In the genomic region with DNA sequence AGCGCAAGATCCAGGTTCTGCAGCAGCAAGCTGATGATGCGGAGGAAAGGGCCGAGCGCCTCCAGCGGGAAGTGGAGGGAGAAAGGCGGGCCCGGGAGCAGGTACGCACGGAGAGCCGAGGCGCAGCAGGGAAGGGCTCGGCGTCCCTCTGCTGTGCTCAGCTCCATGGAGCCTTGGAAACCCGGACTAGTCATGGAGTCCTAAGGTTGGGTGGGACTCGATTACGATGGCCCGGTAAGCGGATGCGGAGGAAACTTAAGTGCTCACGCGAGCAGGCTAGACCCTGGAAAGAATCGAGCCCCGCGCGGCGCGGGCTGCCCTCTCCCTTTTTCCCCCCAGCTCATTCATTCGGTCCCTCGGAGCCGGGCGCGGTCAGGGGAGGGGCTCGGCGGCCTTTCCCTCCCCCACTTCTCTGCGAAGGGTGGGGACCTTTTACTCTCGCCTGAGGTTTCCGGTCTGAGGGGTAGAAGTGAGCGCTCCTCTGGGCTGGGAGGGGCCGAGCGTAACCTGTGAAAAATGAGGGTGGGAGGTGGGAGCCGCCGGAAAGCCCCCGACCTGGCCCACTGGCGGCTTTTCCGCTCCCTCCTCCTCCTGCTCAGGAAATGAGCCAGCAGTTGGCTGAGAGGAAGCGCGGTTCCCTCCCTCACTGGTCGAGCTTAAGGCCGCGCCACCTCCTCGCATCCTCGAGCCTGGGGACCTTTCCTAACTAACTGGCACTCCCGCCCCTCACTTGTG, we compare ENCODE assay signal across 8 mouse cellular contexts. TPM values are rescaled to one million over a fixed set of nuclear protein-coding genes. Genes with fewer than 3 reads are reported as not detected.
DNase-seq lines count a peak whose midpoint lies in the region; ATAC-seq and TF ChIP-seq lines count a peak whose summit lies in the region.

No protein-coding gene starts in this region.

- peak overlapping the region; percentile 63 for H3K4me3 ChIP-seq in heart, embryonic 11.5 days (ENCODE audit: low read depth, low read length)
- peak overlapping the region; percentile 83 for H3K4me3 ChIP-seq in kidney, embryonic 14.5 days (ENCODE audit: low read length)
- H3K4me3 ChIP-seq in liver, embryonic 14.5 days (ENCODE audit: insufficient read depth in 1 of 2, low read depth in 2 of 2, low read length in 2 of 2): peak overlapping the region; percentile 75 to 88
- H3K4me3 ChIP-seq in stomach, embryonic 15.5 days (replicated peaks): peak overlapping the region; percentile 83

- no peaks in the 10 kb centered on the region for H3K27me3 ChIP-seq in heart, embryonic 11.5 days (ENCODE audit: control insufficient read depth, insufficient read depth, low read length)
- H3K27me3 ChIP-seq in kidney, embryonic 14.5 days (ENCODE audit: control insufficient read depth, insufficient read depth, low read length): no peaks in the 10 kb centered on the region
- H3K27me3 ChIP-seq in liver, embryonic 14.5 days (ENCODE audit: control insufficient read depth, insufficient read depth, low read length): no peaks in the 10 kb centered on the region
- H3K27me3 ChIP-seq in stomach, embryonic 15.5 days (replicated peaks): no peaks in the 10 kb centered on the region

- peak overlapping the region; percentile 83 for H3K9ac ChIP-seq in heart, embryonic 11.5 days (ENCODE audit: low read depth, low read length)
- H3K9ac ChIP-seq in kidney, embryonic 14.5 days (ENCODE audit: low read depth, low read length): peak overlapping the region; percentile 83
- H3K9ac ChIP-seq in liver, embryonic 14.5 days (replicated peaks): peak overlapping the region; percentile 94
- H3K9ac ChIP-seq in stomach, embryonic 15.5 days: peak overlapping the region; percentile 65

- TF ChIP-seq EP300 in liver, embryonic 14.5 days (IDR thresholded peaks at IDR 0.05; ENCODE audit: low read depth): no peak

- H3K9me3 ChIP-seq in heart, embryonic 11.5 days (replicated peaks; ENCODE audit: control insufficient read depth, low read length): no peaks in the 10 kb centered on the region
- no peaks in the 10 kb centered on the region for H3K9me3 ChIP-seq in kidney, embryonic 14.5 days (ENCODE audit: control insufficient read depth, low read length)
- H3K9me3 ChIP-seq in liver, embryonic 14.5 days (ENCODE audit: control insufficient read depth, low read length): no peaks in the 10 kb centered on the region
- no peaks in the 10 kb centered on the region for H3K9me3 ChIP-seq in stomach, embryonic 15.5 days

- WGBS in heart, embryonic 11.5 days (ENCODE audit: insufficient replicate concordance): under 1% methylated on average over 53 of the region's 53 CpGs
- under 1% methylated on average over 51 of the region's 53 CpGs for WGBS in kidney, embryonic 14.5 days
- WGBS in liver, embryonic 14.5 days (ENCODE audit: insufficient replicate concordance): under 1% methylated on average over 53 of the region's 53 CpGs
- under 1% methylated on average over 53 of the region's 53 CpGs for WGBS in stomach, embryonic 15.5 days

- peak; percentile 76 for DNase-seq in brain, adult 2 months (ENCODE audit: low read depth, low spot score)
- DNase-seq in liver, embryonic 14.5 days (ENCODE audit: low read depth in 3 of 3, low spot score in 3 of 3): peak; percentile 52 to 63 (median 57)
- DNase-seq in natural killer cell, adult 2 months (ENCODE audit: low spot score in 2 of 2): peak; percentile 90 to 95

- TF ChIP-seq CTCF in liver, embryonic 14.5 days (IDR thresholded peaks at IDR 0.05; ENCODE audit: low read depth): no peak

- peaks cover 48% of the 10 kb centered on the region for H3K4me1 ChIP-seq in heart, embryonic 11.5 days (ENCODE audit: control insufficient read depth, insufficient read depth, low read length)
- peaks cover 46% of the 10 kb centered on the region for H3K4me1 ChIP-seq in kidney, embryonic 14.5 days (ENCODE audit: control insufficient read depth, insufficient read depth, low read length)
- H3K4me1 ChIP-seq in liver, embryonic 14.5 days (replicated peaks; ENCODE audit: control insufficient read depth in 2 of 2, insufficient read depth in 2 of 2, low read length in 1 of 2): peaks cover 29 to 45% of the 10 kb centered on the region in 2 experiments
- H3K4me1 ChIP-seq in stomach, embryonic 15.5 days: peaks cover 52% of the 10 kb centered on the region

- H3K27ac ChIP-seq in heart, embryonic 11.5 days (ENCODE audit: low read depth, low read length): peak overlapping the region; percentile 94
- peak overlapping the region; percentile 96 for H3K27ac ChIP-seq in kidney, embryonic 14.5 days (ENCODE audit: low read depth, low read length)
- peak overlapping the region; percentile 96 for H3K27ac ChIP-seq in liver, embryonic 14.5 days
- peak overlapping the region; percentile 99 for H3K27ac ChIP-seq in stomach, embryonic 15.5 days

- peak overlapping the region; percentile 84 for H3K4me2 ChIP-seq in heart, embryonic 11.5 days
- H3K4me2 ChIP-seq in kidney, embryonic 14.5 days (replicated peaks; ENCODE audit: low read depth, low read length): peak overlapping the region; percentile 49
- H3K4me2 ChIP-seq in liver, embryonic 14.5 days (ENCODE audit: low read depth): peak overlapping the region; percentile 68
- peak overlapping the region; percentile 74 for H3K4me2 ChIP-seq in stomach, embryonic 15.5 days

- peak; percentile 73 for ATAC-seq in CD4-positive, CD25-positive, alpha-beta regulatory T cell, adult 4 months
- ATAC-seq in erythroblast, adult 5-6 weeks (replicated peaks; ENCODE audit: low FRiP score, poor library complexity, severe bottlenecking): peak; percentile 59
- ATAC-seq in heart, embryonic 11.5 days (replicated peaks; ENCODE audit: insufficient number of reproducible peaks, low FRiP score, low TSS enrichment): peak; percentile 58
- ATAC-seq in kidney, embryonic 14.5 days (ENCODE audit: low FRiP score, low TSS enrichment): peak; percentile 69
- peak; percentile 69 for ATAC-seq in liver, embryonic 14.5 days (ENCODE audit: insufficient read depth)
- peak; percentile 53 for ATAC-seq in stomach, embryonic 15.5 days (ENCODE audit: insufficient read depth, low FRiP score, low read depth)

- H3K36me3 ChIP-seq in heart, embryonic 11.5 days (ENCODE audit: control insufficient read depth, insufficient read depth, low read length): no peaks in the 10 kb centered on the region
- H3K36me3 ChIP-seq in kidney, embryonic 14.5 days (ENCODE audit: control insufficient read depth, insufficient read depth, low read length): no peaks in the 10 kb centered on the region; the same call in 1 of the 2 replicates
- no peaks in the 10 kb centered on the region for H3K36me3 ChIP-seq in liver, embryonic 14.5 days (replicated peaks; ENCODE audit: control insufficient read depth, insufficient read depth, low read depth)
- H3K36me3 ChIP-seq in stomach, embryonic 15.5 days: no peaks in the 10 kb centered on the region

RNA-seq across cellular contexts. Expression of a gene that starts 7.5 kb away (rescaled TPM):
- 1,000 to 10,000 TPM in 1 of 2 experiments, 100 to 1,000 TPM in 1; 868 to 1,085 TPM for polyA plus RNA-seq in CD4-positive, CD25-positive, alpha-beta regulatory T cell, adult 4 months (2017; shearing (Covaris generic))
- 132 and 146 TPM in 2 replicates for total RNA-seq in erythroblast, adult 5-6 weeks (2015; ENCODE audit: low replicate concordance)
- total RNA-seq in erythroblast, adult 5-6 weeks (2017; ENCODE audit: low replicate concordance): 200 and 233 TPM in 2 replicates
- 352 and 354 TPM in 2 replicates for polyA plus RNA-seq in heart, embryonic 11.5 days (2014; fragmentation: Nextera tagmentation; extraction: Ambion mirVana)
- polyA plus RNA-seq in kidney, embryonic 14.5 days (2014; fragmentation: Nextera tagmentation; extraction: Ambion mirVana): 515 and 579 TPM in 2 replicates
- 54.6 and 86.2 TPM in 2 replicates for polyA plus RNA-seq in liver, embryonic 14.5 days (2012; rRNA removed)
- polyA plus RNA-seq in liver, embryonic 14.5 days (2014; fragmentation: Nextera tagmentation; extraction: Ambion mirVana): 153 and 160 TPM in 2 replicates
- polyA plus RNA-seq in stomach, embryonic 15.5 days (2015; fragmentation: Nextera tagmentation; extraction: Ambion mirVana): 505 and 543 TPM in 2 replicates

RNA-seq across cellular contexts. Expression of a gene that starts 24.0 kb away (rescaled TPM):
- polyA plus RNA-seq in CD4-positive, CD25-positive, alpha-beta regulatory T cell, adult 4 months (2017; shearing (Covaris generic)): under 1 TPM; 0.27 to 0.58 TPM
- 0.58 TPM in 1 of 2 replicates, not detected in the other for total RNA-seq in erythroblast, adult 5-6 weeks (2015; ENCODE audit: low replicate concordance)
- 0.09 and 0.14 TPM in 2 replicates for total RNA-seq in erythroblast, adult 5-6 weeks (2017; ENCODE audit: low replicate concordance)
- 0.60 and 0.61 TPM in 2 replicates for polyA plus RNA-seq in heart, embryonic 11.5 days (2014; fragmentation: Nextera tagmentation; extraction: Ambion mirVana)
- polyA plus RNA-seq in kidney, embryonic 14.5 days (2014; fragmentation: Nextera tagmentation; extraction: Ambion mirVana): 0.47 and 0.76 TPM in 2 replicates
- polyA plus RNA-seq in liver, embryonic 14.5 days (2012; rRNA removed): 0.19 and 0.28 TPM in 2 replicates
- polyA plus RNA-seq in liver, embryonic 14.5 days (2014; fragmentation: Nextera tagmentation; extraction: Ambion mirVana): 0.15 TPM in 1 of 2 replicates, not detected in the other
- 0.19 and 0.27 TPM in 2 replicates for polyA plus RNA-seq in stomach, embryonic 15.5 days (2015; fragmentation: Nextera tagmentation; extraction: Ambion mirVana)

RNA-seq across cellular contexts. Expression of a gene that starts 27.5 kb away (rescaled TPM):
- 100 to 1,000 TPM; 226 to 315 TPM for polyA plus RNA-seq in CD4-positive, CD25-positive, alpha-beta regulatory T cell, adult 4 months (2017; shearing (Covaris generic))
- total RNA-seq in erythroblast, adult 5-6 weeks (2015; ENCODE audit: low replicate concordance): 124 and 134 TPM in 2 replicates
- 106 and 129 TPM in 2 replicates for total RNA-seq in erythroblast, adult 5-6 weeks (2017; ENCODE audit: low replicate concordance)
- polyA plus RNA-seq in heart, embryonic 11.5 days (2014; fragmentation: Nextera tagmentation; extraction: Ambion mirVana): 186 and 195 TPM in 2 replicates
- polyA plus RNA-seq in kidney, embryonic 14.5 days (2014; fragmentation: Nextera tagmentation; extraction: Ambion mirVana): 201 and 264 TPM in 2 replicates
- polyA plus RNA-seq in liver, embryonic 14.5 days (2012; rRNA removed): 48.9 and 52.4 TPM in 2 replicates
- 70.4 and 72.1 TPM in 2 replicates for polyA plus RNA-seq in liver, embryonic 14.5 days (2014; fragmentation: Nextera tagmentation; extraction: Ambion mirVana)
- polyA plus RNA-seq in stomach, embryonic 15.5 days (2015; fragmentation: Nextera tagmentation; extraction: Ambion mirVana): 170 and 189 TPM in 2 replicates

RNA-seq across cellular contexts. Expression of a gene that starts 28.5 kb away (rescaled TPM):
- polyA plus RNA-seq in CD4-positive, CD25-positive, alpha-beta regulatory T cell, adult 4 months (2017; shearing (Covaris generic)): 100 to 1,000 TPM; 371 to 424 TPM
- 10.4 and 15.0 TPM in 2 replicates for total RNA-seq in erythroblast, adult 5-6 weeks (2015; ENCODE audit: low replicate concordance)
- total RNA-seq in erythroblast, adult 5-6 weeks (2017; ENCODE audit: low replicate concordance): 16.3 and 17.6 TPM in 2 replicates
- polyA plus RNA-seq in heart, embryonic 11.5 days (2014; fragmentation: Nextera tagmentation; extraction: Ambion mirVana): 158 and 165 TPM in 2 replicates
- 173 and 196 TPM in 2 replicates for polyA plus RNA-seq in kidney, embryonic 14.5 days (2014; fragmentation: Nextera tagmentation; extraction: Ambion mirVana)
- polyA plus RNA-seq in liver, embryonic 14.5 days (2012; rRNA removed): 15.6 and 19.1 TPM in 2 replicates
- polyA plus RNA-seq in liver, embryonic 14.5 days (2014; fragmentation: Nextera tagmentation; extraction: Ambion mirVana): 83.8 and 89.6 TPM in 2 replicates
- 163 and 166 TPM in 2 replicates for polyA plus RNA-seq in stomach, embryonic 15.5 days (2015; fragmentation: Nextera tagmentation; extraction: Ambion mirVana)

Comparison
In these comparisons a context has a peak if more than half of its experiments do, and no peak if none do; other contexts are left out.
1. Peak in every context shown above with its lines: DNase-seq, ATAC-seq, H3K4me3 ChIP-seq and H3K27ac ChIP-seq.